Mouse (Mus musculus) cerebellum, postnatal 36 days (tissue): ENCODE data around the gene Dnal1.
"Not testable (repeated sequence)": the region's sequence is repeated elsewhere in the genome, so short reads cannot be mapped to it uniquely, and the experiment has no call there.

Experiments
- DNase-seq, 2 experiments: peaks; one replicate each; pipeline ENCODE4 v3.0.0; 2021 to 2022; ENCODE audit warnings: mixed read lengths in 2 of 2

Gene Dnal1

GRCm38 (mm10) chr12:84114153-84114994 lies at the start of gene Dnal1:
Gene Dnal1, plus strand, starts transcription at chr12:84114366.
- DNase-seq, result peak; percentile 85 to 90

DNA sequence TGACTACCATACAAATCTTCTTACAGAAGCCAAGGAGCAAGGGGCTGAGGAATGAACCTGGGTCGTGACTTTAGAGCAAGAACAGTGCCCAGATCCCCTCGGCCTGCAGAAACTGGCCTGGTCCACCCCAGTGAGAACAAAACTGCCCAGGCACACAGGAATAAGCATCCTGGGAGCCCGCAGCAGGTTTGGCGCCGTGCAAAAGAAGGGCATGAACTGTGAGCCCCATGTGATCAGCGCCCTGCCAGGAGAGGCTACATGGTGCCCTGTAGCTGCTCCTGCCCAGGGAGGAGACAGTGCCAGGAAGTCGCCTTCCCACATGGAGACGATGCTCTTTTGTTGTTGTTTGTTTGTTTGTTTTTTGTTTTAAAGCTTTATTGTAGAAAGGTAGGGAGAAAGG lies 49.5 kb upstream of the Dnal1 start:
- DNase-seq, result no peak

DNA sequence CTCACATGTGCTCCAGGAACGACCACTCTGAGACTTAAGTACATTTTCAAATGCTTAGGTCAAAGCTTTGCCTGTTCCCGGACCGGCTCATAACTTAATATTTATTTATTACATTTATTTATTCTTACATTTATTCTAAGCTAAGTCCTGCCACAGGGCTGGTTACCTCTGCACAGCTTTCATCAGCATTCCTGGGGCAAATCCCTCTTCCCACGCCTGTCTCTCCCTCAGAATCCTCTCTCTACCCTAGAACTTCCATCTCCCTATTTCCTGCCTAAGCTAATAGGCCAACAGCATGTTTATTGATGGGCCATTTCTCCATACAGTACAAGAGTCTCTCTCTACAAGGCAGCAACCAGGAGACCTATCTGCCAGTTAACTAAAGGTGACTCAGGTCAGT lies 46.4 kb upstream of the Dnal1 start:
- no peak for DNase-seq

DNA sequence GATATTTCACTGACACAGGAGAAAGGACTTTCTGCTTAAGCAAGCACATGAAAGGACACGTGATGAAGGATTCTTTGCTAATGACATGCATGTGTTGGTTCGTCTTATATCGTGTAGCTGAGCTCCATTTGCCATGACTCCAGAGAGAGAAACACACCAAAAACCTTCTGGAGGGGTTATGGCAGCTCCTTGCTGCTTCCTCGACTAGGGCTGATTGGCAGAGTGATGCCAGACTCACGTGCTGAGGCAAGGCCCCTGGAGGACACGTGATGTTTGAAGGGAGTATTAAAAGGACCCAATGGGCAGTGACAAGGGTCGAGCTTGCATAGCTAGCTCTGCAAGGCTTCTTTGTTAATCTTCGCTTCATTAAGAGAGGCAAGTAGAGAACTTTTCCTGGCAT lies 45.9 kb upstream of the Dnal1 start:
- no peak for DNase-seq

DNA sequence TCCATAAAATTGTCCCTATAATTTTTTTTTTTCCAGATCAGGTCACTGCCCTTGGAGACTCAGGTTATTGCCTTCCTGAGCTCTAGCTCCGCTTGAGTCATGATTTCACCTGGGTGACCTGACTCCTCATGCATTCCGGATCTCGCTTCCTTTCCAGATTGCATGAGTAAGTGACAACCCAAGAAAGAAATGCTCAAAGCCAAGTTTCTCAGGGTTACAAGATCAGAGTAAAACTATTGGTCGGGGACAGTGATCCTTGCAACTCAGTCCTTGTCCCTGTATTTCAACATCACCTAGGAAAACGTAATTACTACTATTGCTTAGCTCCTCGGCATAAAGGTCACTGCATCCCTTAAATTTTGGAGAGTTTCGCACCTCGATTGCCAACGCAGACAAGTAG lies 45.2 kb upstream of the Dnal1 start, which contains the start of gene Acot5:
Gene Acot5, plus strand, starts transcription at position 340 of the 400 bp plus-strand sequence.
- no peak for DNase-seq

DNA sequence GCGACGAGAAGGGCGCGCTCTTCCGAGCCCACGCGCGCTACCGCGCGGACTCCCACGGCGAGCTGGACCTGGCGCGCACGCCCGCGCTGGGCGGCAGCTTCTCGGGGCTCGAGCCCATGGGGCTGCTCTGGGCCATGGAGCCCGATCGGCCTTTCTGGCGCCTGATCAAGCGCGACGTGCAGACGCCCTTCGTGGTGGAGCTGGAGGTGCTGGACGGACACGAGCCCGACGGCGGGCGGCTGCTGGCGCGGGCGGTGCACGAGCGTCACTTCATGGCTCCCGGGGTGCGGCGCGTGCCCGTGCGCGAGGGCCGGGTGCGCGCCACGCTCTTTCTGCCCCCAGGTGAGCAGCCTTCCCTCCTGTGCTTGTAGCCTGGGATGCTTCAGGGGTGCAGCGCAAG lies 44.6 kb upstream of the Dnal1 start:
- DNase-seq, result peak; percentile 34 to 36

- DNase-seq, result no peak
These were observed 42.5 kb upstream of the Dnal1 start for GRCm38 (mm10) chr12:84071696-84072095.

DNA sequence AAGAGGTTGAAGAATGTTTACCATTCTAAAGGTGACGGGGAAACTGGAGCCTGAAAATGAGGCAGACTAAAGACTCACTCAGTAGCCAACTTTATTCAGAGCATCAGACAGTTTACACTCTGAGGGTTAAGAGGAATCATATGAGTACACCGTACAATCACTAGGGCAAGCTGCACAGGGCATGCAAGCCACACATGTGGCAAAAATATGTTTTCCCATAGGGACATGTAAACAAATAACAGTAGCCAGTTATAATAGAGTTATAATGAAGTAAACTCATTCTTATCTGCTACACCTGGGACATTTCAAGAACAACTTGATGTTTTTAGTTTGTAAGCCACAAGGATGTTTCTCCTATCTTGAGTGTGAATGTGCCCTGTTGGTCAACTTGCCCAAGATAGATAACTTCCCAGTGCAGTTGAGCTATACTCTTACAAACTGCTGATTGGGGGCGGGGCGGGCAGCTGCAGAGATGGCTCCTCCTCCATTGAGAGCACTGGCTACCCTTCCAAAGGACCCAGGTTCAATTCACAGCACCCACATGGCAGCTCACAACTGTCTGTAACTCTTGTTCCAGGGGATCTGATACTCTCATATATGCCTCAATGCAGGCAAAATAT lies 36.7 kb upstream of the Dnal1 start:
- DNase-seq, result no peak

GRCm38 (mm10) chr12:84083842-84084241 lies 30.3 kb upstream of the Dnal1 start:
- DNase-seq, result no peak

GRCm38 (mm10) chr12:84084581-84084980 lies 29.6 kb upstream of the Dnal1 start:
- DNase-seq, result no peak

DNA sequence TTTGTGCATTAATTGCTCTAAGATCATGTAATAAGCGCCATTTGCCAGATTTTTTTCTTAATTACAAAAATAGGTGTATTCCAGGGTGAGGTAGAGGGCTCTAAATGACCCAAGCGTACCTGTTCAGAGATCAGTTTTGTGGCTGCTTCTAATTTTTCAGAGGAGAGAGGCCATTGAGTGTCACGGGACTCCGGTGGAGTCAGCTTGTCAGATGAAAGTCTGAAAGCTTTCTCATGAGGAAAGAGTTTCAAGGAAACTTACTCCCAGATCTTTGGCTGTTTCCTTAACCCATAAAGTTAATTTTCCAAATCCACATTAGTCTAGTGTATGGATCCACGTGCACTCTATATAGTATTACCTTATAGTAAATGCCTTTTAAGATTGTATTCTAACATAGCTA lies 19.5 kb upstream of the Dnal1 start:
- not testable (repeated sequence) for DNase-seq

DNA sequence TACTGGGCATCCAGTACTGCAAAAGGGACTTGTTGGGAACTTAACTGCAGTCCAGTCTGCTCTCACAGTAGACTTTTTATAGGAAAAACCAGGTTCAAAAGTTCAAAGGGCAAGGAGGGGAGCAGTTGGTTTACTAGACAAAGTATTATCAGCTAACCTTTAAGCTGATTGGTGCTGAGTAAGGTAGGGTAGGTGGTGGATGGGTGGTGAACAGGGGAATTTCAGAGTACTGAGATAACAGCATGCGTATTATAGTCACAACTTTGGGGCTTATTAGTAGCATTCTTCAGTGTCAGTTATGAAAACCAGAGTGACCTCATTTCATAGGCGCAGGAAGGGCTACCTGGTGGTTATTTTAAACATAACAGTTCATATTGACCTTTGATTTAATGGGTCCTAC lies 14.6 kb upstream of the Dnal1 start:
- no peak for DNase-seq

DNA sequence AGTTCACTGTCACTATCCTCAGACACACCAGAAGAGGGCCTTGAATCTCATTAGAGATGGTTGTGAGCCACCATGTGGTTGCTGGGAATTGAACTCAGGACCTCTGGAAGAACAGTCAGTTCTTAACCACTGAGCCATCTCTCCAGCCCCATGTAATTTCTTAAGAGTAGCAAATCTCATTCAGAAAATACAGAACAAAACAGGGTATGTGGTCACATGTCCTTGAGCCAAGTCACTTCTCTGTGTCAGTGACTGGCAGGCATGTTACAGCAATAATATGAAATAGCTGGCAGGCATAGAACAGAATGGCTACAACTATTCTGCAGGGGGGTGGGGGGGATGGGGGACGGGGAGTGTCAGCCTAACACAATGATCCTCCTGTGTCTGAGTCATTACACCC lies 14.1 kb upstream of the Dnal1 start:
- no peak for DNase-seq

- DNase-seq, result peak; percentile 51 to 53
These were observed 13.3 kb upstream of the Dnal1 start, which contains the start of gene Acot6 for GRCm38 (mm10) chr12:84100604-84101492. Gene Acot6, plus strand, starts transcription at chr12:84100654.

DNA sequence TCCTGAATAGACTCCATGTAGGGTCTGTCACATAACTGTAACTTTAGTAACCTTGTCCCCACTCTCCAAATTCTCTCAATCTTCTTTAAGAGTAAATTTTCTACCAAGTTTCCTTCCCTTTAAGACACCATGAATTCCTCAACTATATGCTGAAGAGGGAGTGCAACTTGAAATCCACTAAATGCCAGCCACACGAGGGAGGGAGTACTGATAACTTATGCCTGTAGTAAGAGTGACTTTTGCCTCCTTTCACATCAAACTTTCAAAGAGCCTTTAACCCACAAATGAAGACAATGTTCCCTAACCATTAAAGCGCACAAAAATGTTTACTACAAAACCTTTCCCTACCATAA lies 12.7 kb upstream of the Dnal1 start:
- no peak for DNase-seq

DNA sequence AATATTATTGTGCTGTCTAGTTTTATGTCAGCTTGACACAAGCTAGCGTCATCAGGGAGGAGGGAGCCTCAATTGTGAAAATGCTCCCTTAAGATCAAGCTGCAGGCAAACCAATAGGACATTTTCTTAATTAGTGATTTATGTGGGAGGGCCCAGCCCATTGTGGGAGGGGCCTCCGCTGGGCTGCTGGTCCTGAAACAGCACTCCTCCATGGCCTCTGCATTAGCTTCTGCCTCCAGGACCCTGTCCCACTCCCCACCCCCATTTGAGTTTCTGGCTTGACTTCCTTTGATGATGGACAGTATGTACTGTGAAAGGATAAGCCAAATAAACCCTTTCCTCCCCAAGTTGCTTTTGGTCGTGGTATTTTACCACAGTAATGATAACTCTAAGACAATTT lies 7.2 kb upstream of the Dnal1 start:
- DNase-seq, result no peak

GRCm38 (mm10) chr12:84107692-84108091 lies 6.5 kb upstream of the Dnal1 start:
- no peak for DNase-seq

DNA sequence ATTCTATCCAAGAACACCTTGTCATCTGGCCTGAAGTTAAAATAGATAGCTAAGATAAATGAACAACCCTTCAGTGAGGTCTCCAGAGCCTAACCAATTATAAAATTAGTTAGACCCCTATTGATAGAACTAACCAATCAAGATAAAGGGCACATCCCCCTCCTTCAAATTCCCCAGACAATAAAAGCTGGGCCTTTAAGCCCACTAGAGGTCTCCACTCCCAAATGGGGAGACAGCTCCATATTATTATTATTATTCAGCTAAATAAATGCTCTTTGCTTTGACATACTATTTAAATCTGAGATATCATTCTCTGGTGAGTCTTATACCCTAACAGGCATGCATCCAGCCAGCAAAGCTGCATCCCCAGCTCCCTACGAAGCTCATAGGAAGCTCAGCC lies 4.2 kb upstream of the Dnal1 start:
- DNase-seq, result no peak

DNA sequence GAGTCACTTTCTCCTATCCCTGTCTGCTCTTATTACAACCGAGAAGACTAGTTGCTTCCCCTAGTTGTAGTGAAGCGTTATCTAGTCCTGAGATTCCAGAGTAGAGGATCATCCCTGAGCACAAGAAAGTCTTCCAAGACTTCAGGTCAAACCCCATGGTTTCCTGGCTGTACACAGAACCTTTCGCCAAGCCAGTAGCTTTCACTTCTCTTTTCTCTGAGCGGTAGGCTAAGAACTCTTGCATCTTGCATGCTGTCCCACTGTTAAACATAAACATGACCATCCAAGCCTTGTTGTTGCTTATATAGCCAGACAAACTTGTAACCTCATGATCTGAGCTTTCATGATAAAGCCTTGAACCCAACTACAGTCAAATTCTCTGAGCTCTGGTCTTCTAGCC lies 3.4 kb upstream of the Dnal1 start:
- no peak for DNase-seq

- no peak for DNase-seq
These were observed 490 bp upstream of the Dnal1 start for GRCm38 (mm10) chr12:84113676-84114075.

DNA sequence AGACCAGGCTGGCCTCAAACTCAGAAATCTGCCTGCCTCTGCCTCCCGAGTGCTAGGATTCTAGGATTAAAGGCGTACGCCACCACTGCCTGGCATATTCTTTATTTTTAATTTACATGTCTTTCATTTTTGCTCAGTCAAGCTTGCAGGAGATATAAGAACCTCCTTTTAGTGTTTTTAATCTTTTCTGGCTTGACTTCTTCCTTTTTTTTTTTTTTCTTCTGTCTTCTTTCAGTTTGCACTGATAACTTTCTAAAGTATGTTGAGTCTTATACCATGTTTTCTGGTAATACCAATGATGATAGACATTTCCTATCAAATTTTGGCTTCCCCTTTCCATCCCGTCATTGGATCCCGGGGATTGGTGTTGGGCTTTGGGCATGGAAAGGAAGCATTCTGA lies 5.4 kb downstream of the Dnal1 start:
- no peak for DNase-seq

DNA sequence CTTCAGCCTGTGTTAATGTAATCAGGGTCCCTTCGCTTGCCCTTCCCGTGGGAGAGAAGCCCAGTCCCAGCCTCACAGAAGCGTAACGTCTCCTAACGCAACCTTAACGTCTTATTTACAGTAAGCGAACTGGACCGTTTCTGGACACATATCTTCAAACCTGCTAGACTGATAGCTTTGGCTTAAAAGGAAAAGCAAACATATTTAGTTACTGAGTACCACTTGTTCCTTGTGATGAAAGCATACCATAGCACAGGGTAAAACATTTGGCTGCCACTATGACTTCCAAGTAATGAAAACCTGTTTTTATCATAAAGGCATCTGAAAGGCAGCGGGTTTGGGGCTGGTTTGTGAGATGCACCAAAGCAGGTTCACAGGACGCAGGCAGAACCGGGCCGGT lies 11.7 kb downstream of the Dnal1 start:
- DNase-seq, result no peak

- no peak for DNase-seq
These were observed 12.7 kb downstream of the Dnal1 start for GRCm38 (mm10) chr12:84126899-84127298.
